Mouse (Mus musculus): ENCODE data around the gene Bglap3.

Gene Bglap3

DNA sequence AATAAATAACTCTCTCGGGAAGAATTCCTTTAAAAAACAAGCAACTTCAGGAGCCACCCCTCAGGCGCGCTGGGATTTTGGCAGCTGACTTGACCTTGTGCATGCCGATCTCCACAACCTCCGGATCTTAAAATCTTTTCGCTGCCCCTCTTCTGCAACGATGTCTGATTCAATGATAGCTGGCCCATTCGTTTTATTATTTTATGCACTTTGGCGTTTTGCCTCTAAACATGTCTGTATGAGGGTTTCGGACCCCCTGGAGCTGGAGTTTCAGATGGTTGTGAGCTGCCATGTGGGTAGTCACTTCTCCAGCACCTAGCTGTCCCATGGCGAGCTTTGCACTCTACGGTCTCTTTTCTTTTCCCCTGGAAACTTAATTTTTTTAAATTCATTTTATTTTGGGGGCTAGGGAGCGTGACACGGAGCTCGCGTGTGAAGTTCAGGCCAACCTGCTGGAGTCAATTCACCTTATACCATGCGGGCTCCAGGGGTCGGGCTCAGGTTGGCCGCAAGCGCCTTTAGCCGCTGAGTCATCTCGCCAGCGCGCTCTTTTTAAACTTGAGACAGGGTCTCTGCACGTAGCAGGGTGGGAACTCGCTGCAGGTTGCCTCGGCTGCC, 37.0 kb downstream of the Bglap3 start:
- no peak for DNase-seq (ENCODE audit: low read depth)

DNA sequence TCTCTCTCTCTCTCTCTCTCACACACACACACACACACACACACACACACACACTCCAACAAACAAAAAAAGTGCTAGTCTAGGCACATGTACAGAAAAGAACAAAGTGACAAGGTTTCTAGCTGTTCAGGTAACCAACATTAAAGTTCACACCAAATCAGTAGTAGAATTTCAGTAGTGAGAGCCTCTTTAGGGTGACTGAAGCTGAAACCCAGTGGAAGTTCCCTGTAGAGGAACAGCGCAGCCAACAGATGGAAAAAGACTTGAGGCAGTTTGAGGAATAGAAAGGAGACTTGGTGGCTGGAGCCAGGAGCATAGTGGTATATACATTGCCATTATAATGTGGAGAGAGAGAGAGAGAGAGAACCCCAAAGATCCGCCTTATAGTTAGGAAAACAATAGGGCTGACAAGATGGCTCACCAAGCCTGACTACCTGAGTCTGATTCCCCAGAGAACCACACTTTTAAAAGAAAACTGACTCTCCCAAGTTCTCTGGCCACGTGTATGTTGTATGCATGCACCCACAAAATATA, 37.6 kb downstream of the Bglap3 start:
- no peak for DNase-seq (ENCODE audit: low read depth)

DNA sequence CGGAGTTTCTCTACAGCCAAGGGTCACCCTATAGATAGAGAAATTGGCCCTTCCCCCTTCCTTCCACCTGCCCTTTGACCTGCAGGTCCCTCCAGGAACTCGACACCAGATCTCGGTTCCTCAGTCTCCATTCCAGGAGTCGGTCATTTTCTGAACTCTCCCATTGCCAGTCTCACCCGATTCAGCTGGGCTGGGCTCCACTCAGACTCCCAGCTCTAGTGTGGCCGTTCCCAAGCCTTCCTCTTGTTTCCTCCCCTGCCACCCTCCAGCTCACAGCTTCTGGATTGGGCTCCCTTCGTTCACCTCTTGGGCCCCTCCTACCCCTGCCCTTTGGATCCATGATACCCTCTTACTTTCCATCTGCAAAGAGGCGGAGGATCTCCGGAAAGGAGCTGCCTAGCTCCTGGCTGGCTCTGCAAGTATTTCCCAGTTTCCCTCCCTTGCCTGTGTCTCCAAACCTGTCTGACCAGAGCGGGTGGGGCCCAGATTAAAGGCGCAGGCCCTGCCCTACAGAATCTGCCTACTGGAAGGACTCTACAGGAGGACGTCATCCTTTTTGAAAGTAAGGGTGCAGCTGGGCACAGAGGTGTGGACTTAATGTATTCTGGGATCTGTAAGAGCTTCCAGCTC, 38.4 kb downstream of the Bglap3 start:
- DNase-seq (ENCODE audit: low read depth), result no peak

DNA sequence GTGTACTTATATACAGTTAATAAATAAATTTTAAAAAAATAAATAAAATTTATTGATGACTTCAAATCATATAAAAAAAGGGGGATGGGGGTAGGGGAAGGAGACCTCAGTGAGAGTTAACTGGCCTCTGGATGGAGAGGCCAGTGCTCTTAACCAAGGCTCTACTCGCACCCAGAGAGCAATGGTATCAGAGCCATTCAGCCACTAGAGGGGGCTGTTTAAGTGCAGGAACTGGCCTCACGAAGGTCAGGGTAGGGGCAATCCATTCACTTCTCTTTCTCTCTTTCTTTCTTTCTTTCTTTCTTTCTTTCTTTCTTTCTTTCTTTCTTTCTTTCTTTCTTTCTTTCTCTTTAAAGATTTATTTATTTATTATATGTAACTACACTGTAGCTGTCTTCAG, 41.3 kb downstream of the Bglap3 start:
- peak; percentile 80 for DNase-seq (ENCODE audit: low read depth)

DNA sequence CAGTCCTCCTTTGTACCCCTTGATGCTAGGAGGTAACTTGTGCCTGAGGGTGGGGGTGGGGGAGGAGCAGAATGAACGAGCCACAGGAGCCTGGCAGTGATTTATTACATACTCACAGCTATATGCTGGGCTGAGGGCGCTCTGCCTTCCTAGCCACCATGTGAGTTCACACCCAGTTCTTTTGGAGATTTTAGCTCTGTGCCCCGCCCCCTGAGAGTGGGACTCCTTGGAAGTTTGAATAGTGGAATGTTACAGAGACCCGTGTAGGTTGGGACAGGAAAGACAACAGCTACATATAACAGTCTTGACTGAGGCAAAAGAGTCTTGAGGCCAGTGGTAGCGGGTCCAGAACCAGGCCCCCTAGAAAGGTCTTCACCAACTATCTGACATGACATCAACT, 43.6 kb downstream of the Bglap3 start:
- no peak for DNase-seq (ENCODE audit: low read depth)

DNA sequence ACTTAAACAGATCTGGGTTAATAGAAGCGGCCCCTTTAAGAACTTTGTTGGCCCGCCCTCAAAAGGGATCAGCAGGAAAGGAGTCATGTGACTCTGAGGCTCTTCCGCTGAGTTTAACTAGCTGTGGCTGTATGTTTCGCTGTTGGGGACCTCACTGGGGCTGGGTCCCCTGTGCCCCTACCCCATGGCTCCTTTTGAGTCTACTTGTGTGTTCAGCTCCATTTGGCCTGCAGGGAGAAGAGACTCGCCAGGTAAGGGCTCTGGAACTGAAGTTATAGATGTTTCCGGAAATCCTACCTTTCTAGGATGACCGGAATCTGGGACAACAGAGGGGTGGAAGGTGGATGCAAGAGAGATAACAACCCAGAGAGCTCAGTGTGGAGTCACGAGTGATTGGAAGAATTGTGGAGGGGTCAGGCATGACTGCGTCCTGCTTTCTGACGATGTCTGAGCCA, 47.6 kb downstream of the Bglap3 start, which contains the start of gene Glmp:
Gene Glmp, plus strand, starts transcription at position 73 of the 455 bp plus-strand sequence.
- peak; percentile 66 for DNase-seq (ENCODE audit: low read depth)
